Mouse (Mus musculus) spleen, postnatal 14 days (tissue): ENCODE measurements around the gene Olfr933.

ENCODE experiments used
- DNase-seq, 2 experiments: peaks; one replicate each; pipeline ENCODE4 v3.0.0; 2021 to 2022; ENCODE audit warnings: low spot score in 2 of 2

Gene Olfr933

GRCm38 (mm10) chr9:38972013-38972412 is at the start of gene Olfr933:
Gene Olfr933 (plus strand): TSS chr9:38972313.
- DNase-seq = no peak

GRCm38 (mm10) chr9:38929509-38929908 is 42.6 kb upstream of the Olfr933 start, which contains the start of gene Olfr930:
Gene Olfr930 (plus strand): TSS chr9:38929809.
- DNase-seq = no peak

GRCm38 (mm10) chr9:38953401-38954123 is 18.6 kb upstream of the Olfr933 start:
- no peak for DNase-seq

- DNase-seq = no peak
Observed at GRCm38 (mm10) chr9:38954124-38954416, 18.0 kb upstream of the Olfr933 start.

- DNase-seq = no peak
Observed at GRCm38 (mm10) chr9:38988215-38988614, 16.1 kb downstream of the Olfr933 start, which contains the start of gene Olfr934. Gene Olfr934 (minus strand): TSS chr9:38988315.

- no peak for DNase-seq
Observed at GRCm38 (mm10) chr9:38999583-38999982, 27.5 kb downstream of the Olfr933 start, which contains the start of gene Olfr935. Gene Olfr935 (minus strand): TSS chr9:38999683.

- no peak for DNase-seq
Observed at GRCm38 (mm10) chr9:39023277-39023676, 51.2 kb downstream of the Olfr933 start, which contains the start of gene Olfr146. Gene Olfr146 (minus strand): TSS chr9:39023377.
